ENCODE assay signal across 1 mouse cellular context in the genomic region with DNA sequence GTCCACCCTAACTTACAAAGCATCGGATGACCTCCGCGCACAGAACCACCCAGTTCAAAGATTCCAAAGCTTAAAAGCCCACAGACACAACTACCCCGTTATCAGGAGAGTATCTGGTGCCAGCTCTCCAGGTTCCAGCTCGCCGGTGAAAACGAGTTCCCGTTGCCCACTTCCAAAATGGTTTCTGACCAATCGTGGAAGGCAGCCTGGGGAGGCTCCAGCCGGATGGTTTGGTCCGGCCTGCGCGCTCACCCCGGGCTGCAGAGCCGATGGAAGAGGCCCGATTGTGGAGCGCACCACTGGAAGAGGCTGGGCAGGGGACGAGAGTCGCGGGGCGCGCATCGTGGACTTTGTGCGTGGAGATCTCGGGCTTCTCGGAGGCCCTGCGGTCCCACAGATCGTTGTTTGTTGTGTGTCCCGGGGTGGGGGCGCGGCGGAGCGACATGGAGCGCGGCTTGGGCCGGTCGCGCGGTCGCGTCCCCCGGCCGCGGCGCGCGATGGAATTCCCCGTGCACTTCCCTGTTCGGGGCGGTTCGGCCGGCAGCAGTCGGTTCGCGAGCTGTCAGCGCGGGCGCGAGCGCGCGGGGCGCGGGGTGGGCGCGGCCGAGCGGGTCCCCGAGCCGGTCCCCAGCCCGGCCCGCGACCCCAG.
A peak's percentile ranks its signal among the peaks of the same experiment; 100 is the strongest.
TF ChIP-seq lines count a peak whose summit lies in the region.

Gene Ankrd13a (plus strand): TSS at position 275 of the 649 bp plus-strand sequence.

TF ChIP-seq in MEL, 35 proteins besides CTCF, POLR2A, EP300 and RAD21 (continued from another document):
- no peak; the same call in 1 of the 2 replicates for TF ChIP-seq POLR2AphosphoS2 (IDR thresholded peaks at IDR 0.05; ENCODE audit: low read length)
- peak; percentile 75 for TF ChIP-seq TCF12 (IDR thresholded peaks at IDR 0.05; ENCODE audit: low read depth, low read length)
- TF ChIP-seq ETS1 (IDR thresholded peaks at IDR 0.05; ENCODE audit: low read depth, low read length): peak; percentile 54; the same call in 1 of the 2 replicates
- no peak; the same call in 1 of the 2 replicates for TF ChIP-seq TBP (IDR thresholded peaks at IDR 0.05; ENCODE audit: low read depth, low read length)
- TF ChIP-seq BHLHE40 (IDR thresholded peaks at IDR 0.05; ENCODE audit: borderline replicate concordance, low read depth, low read length): 0 out of 2 replicates have a peak, but pooled peaks have one; percentile 66
- TF ChIP-seq GATA1 (IDR thresholded peaks at IDR 0.05; ENCODE audit: low read depth, low read length): peak; percentile 40
- TF ChIP-seq MEF2A (IDR thresholded peaks at IDR 0.05; ENCODE audit: extremely low read depth, insufficient replicate concordance, low read depth, low read length, poor library complexity, severe bottlenecking): no peak
- TF ChIP-seq NRF1 (IDR thresholded peaks at IDR 0.05; ENCODE audit: insufficient read depth, low read depth, low read length, poor library complexity, severe bottlenecking): peak; percentile 57
- peak; percentile 90 for TF ChIP-seq HCFC1 (IDR thresholded peaks at IDR 0.05; ENCODE audit: low read depth, low read length)
- TF ChIP-seq E2F4 (IDR thresholded peaks at IDR 0.05; ENCODE audit: borderline replicate concordance, low read depth, low read length): no peak
- no peak for TF ChIP-seq CHD2 (IDR thresholded peaks at IDR 0.05; ENCODE audit: low read length)
- peak; percentile 100 for TF ChIP-seq CHD1 (IDR thresholded peaks at IDR 0.05; ENCODE audit: low read depth, low read length)
- TF ChIP-seq SIN3A (IDR thresholded peaks at IDR 0.05; ENCODE audit: low read length): peak; percentile 95
TF ChIP-seq in MEL: peak in this region for 20.
